Mouse (Mus musculus) kidney, adult 9 months (tissue): Measurements from ENCODE around the gene Rassf1.
"Not testable (repeated sequence)": the region's sequence is repeated elsewhere in the genome, so short reads cannot be mapped to it uniquely, and the experiment has no call there.

ENCODE experiments used
- DNase-seq: peaks from one replicate; pipeline ENCODE4 v3.0.0; 2022

Gene Rassf1

DNA sequence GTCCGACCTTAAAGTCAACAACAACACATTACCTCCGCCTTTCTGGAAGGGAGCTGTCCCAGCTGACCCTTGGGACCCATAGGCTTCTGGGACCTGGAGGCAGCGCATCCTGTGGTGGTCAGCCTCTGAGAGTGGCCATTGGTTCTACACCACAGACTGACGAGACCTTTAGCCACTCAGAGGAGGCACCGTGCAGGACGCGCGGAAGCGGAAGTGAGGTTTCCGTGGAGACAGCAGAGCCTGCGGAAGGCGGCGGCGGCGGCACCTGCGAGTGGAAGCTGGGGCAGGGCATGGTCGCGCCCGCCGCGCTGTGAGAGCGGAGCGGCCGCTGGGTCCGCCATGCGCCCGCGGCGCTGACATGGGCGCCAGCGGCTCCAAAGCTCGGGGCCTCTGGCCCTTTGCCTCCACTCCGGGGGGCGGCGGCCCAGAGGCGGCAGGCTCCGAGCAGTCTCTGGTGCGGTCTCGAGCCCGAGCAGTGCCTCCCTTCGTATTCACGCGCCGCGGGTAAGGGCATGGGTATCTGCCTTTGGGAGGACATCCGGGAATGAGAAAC is 11.8 kb downstream of the Rassf1 start, which contains the start of gene Tusc2:
Gene Tusc2, plus strand, starts transcription at position 227 of the 553 bp plus-strand sequence.
- peak; percentile 98 for DNase-seq

DNA sequence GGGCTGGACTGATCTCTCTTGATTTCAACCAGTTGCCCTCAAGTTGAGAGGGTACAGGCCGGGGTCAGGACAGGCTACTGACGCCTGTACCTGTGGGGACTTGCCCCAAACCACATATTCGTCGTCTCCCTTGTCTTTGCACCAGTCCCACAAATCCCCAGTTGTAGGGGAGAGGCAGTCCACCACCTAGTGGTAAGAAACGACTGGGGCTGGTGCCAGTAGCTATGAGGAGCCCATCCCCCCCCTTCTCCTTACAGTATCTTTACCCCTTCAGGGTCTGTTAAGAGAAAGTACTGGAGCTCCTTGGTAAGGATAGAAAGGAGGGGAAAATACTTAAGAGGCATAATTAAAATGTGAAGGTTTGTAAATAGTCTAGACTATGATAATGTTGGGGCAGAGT is 14.2 kb downstream of the Rassf1 start:
- DNase-seq: not testable (repeated sequence)

DNA sequence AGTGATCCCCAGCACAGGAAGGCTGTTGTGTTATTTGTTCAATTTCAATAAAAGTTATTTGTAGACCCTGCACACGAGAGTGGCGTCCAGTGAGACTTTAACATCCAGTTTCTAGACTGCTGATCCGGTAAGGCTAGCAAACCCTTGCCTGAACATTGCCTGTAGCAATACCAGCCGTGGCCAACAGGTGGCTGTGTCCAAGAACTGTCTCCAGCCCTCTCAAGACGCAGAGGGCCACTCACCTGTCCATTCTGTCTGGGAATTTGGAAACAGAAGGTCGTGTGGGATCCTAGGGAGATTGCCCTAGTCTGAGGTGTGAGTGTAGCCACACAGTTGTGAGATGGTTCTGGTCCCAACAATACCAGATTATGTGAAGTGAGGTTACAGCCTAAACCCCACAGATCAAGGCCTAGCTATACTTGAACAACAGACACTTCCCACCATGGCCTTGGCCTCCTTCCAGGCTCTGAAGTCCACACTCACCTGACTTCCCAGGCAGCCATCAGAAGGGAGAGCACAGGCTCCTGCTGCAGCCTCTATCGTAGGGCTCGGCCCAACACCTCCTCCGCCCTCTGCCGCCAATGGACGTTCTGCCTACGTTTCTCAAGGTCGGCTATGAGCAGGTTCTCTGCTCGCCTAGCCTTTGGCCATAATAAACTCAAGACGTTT is 14.8 kb downstream of the Rassf1 start:
- peak; percentile 95 for DNase-seq

DNA sequence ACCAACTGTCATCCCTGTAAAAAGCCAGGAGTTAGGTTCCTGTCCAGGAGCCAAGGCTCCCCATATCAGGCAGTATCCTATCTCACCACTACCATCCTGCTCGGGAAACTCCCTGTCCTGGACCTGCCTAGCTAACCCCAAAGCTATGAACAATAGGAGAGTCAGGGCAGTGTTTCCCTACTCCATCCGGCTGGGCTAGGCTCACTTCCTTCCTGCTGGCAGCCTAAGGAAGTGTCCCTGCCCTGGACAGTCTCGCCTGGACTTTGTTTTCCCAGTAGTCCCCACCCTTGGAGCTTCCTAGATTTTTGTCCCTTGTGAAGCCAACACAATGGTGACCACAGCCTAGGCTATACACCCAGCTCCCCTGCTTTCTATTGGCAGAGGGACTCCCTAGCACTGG is 15.5 kb downstream of the Rassf1 start:
- DNase-seq: peak; percentile 78

DNA sequence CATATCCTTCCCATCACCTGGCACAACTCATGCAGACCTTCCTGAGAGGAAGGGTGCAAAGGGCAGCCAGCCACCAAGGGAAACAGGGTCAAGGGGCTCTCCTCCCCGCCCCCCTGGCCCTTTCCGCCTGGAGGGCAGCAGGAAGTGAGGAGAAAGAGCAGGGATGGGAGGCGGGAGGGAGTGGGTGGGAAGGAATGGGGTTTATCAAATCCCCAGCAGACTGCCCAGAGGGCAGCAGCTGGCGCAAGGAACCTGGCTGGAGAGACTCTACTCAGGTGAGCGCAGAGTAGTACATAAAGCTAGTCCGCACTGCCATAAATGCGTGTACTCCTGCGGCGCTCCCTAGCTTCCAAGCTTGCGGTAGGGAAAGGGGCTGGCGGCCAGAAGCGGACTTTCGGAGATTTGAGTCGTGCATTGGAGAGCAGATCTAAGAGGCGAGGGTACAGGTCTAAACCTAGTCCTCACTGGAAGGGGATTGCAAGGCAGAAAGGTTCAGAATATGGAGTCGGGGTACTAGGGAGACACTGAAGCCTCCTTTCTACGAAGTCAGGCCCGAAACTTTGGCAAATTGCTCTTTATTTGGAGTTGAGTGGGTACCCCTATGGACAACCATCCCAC is 16.5 kb downstream of the Rassf1 start, which contains the start of gene Hyal2:
Gene Hyal2, plus strand, starts transcription at position 244 of the 618 bp plus-strand sequence.
- peak; percentile 93 for DNase-seq

DNA sequence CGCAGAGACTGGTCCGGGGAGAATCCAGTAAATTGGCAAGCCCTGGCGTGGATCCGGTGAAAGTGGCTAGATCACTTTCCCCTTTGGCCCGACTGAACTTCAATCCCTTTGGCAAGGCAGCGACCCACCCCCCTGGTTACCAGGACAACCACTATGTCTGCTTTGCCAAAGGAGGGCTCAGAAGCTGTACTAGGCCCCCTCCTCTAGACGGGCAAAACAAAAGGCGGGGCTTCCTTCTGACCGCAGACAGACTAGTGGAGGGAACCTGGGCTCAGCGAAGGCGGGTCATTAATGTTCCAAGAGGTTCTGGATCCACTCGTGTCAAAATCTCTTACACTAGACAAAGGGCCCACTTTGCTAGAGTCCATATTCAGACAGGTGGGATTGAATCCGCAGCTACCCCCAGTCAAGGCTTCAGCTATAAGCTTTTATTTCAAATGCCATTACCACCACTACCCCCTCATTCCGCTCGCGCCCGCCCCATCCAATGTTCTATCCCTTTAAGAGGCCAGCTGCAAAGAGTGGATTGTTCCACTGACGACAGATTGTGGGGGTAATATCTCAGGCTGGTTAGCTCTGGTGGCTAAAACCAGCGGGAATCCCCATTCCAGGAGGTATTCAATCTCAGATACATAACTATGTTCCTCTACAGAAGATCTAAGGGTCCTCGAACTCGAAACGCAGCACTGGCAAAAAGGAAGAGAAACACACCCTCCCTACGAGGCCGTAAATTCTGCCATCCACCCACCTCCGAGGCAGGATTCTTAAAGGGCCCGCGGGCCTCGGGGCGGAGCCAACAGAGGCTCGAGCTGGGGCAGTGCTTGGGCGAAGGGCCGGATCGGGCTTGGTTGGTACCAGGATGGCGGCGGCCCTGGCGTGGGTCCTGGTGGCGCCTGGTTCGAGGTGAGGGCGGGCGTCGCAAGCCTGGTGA is 17.2 kb downstream of the Rassf1 start:
- peak; percentile 94 for DNase-seq

DNA sequence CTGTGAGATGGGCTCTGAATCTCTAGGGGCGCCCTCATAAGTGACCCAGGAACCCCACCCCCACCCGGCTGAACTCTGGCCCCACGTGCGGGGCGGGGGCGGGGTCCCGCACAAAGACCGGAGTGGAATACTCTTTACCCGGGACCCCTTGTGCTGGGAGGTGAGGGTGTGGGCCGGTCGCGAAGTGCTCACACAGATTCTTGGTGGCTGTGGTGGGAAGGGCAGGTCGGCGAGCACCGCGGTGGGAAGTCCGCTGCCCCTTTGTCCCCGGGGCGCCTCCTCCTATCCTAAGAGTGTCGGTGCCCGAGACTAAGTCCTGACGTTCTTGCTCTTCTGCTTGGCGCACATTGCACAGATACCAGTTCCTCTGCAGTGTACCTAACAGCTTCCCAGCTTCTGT is 17.9 kb downstream of the Rassf1 start:
- DNase-seq: no peak

DNA sequence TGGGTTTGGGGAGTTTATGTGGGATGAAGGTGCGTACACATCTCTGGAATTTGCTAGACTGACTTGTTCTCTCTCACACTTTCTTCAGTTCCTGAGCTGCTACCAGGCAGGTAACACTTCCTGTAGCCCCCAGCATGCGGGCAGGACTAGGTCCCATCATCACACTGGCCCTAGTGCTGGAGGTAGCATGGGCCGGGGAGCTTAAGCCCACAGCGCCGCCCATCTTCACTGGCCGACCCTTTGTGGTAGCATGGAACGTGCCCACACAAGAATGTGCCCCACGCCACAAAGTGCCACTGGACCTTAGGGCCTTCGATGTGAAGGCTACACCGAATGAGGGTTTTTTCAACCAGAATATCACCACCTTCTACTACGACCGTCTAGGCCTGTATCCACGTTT is 18.7 kb downstream of the Rassf1 start:
- DNase-seq: no peak

DNA sequence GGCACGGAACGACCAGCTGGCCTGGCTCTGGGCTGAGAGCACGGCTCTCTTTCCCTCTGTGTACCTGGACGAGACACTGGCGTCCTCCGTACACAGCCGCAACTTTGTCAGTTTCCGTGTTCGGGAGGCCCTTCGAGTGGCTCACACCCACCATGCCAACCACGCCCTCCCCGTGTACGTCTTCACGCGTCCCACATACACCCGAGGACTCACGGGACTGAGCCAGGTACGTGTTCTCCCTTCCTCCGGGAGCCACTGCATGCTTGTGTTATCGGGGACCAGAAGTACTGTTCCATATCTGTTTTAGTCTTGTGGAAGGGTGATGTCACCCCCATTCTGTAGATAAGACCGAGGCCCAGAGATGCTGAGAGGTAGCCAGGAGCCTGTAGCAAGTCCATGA is 19.5 kb downstream of the Rassf1 start:
- no peak for DNase-seq

DNA sequence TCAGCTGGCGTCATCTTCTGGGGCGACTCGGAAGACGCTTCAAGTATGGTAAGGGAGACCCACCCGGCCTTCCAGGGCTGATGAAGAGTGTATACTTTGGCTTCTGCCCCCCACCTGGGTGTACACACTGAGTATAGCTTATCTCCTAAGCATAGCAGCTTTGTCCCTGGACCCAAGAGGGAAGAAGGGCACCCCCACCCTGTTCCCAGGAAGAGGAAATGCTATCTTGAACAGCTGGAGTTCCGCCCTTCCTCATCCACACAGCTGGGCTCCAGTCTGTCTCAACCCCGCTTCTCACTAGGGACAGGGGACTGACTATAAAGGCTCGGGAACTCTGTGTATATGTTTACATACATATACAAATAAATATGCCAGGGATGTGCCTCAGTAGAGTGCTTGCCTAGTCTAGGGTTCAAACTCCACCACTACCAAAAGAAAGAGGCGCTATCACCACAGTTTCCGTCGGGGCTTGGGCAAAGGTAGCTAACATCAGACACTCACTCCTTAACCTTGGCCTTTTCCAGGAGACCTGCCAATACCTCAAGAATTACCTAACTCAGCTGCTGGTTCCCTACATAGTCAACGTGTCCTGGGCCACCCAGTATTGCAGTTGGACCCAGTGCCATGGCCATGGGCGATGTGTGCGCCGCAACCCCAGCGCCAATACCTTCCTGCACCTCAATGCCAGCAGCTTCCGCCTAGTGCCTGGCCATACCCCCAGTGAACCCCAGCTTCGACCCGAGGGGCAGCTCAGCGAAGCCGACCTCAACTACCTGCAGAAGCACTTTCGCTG is 20.4 kb downstream of the Rassf1 start:
- DNase-seq: peak; percentile 71

DNA sequence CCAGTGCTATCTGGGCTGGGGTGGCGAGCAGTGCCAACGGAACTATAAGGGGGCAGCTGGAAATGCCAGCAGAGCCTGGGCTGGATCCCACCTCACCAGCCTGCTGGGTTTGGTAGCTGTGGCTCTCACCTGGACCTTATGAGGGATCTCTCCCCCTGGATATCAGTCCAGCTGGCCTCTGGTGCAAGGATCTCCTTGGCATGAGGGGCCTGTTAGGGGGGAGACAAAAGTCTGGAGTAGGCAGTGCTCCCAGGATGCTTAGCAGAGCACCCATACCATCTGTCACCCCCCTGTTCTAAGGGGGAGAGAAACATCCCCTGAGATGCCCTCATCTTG is 20.9 kb downstream of the Rassf1 start:
- no peak for DNase-seq

DNA sequence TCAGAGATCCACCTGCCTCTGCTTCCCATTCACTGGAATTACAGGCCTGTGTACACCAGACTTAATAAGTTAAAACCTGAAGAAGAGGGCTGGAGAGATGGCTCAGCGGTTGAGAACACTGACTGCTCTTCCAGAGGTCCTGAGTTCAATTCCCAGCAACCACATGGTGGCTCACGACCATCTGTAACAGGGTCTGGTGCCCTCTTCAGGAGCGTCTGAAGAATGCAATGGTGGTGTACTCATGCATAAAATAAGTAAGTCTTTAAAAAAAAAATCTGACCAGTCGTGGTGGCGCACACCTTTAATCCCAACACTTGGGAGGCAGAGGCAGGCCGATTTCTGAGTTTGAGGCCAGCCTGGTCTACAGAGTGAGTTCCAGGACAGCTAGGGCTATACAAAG is 22.4 kb downstream of the Rassf1 start:
- DNase-seq: not testable (repeated sequence)

DNA sequence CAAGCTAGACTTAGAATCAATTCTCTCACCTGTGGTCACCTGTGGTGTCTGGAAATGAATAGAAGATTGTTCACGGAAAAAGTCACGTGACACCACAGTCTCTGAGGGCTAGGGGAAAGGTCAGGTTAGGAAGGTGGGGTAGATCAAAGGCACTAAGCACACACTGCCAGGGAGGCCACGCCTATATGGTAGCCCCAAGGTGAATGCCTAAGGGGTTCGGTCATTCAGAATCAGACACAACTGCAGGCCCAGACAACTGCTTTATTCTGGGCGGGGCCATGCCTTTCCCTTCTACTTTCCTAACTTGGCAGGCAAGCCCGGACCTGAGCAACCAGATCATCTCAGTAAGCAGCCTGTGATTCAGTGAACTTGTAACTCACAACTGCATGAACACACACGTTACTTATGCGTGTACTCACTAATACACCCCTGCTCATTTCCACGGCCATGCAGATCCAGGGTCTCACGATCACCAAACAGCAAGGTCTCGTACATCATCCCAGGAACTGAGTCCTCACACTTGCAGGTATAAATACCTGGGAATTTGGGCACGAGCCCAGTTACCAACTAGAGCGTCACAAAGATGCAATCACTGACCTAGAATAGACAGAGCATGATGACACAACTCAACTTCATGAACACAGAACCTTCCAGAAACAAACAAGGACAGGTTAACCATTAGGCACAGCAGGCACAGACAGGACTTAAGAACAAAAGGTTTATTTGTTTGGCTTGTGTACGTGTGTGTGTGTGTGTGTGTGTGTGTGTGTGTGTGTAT is 24.4 kb downstream of the Rassf1 start:
- peak; percentile 70 for DNase-seq

DNA sequence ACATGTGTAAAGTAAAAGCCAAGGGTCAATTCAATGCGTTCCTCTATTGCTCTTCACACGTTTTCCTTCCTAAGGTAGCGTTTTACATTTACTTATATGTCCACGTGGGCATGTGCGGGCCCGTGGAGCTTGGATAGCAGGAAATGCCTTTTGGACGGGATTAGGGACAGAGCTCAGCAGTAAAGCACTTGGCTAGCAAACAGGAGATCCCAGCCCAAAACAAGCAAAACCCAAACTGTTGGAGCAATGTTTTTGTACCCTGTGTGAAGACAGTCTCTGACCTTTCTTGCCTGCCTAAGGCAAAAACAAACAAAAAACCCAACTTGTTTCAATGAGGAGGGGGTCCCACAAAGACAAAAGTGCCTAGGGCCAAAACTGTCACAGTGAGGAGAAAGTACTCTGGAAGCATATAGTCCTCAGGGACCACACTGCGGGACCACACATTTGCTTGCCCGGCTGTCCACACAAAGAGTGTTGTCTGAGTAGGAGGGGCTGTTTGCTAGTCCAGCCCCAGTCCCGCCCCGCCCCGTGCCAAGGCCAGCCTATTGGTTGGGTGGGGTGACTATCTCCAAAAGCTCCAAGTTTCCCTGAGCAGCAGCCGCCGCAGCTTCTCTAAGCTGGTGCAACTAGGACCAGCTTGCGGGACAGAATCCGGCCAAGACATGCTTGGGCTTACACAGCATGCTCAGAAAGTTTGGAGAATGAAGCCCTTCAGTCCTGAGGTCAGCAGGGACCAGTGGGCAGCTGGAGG is 25.2 kb downstream of the Rassf1 start, which contains the start of gene Hyal1:
Gene Hyal1, plus strand, starts transcription at position 571 of the 751 bp plus-strand sequence.
- DNase-seq: peak; percentile 86

DNA sequence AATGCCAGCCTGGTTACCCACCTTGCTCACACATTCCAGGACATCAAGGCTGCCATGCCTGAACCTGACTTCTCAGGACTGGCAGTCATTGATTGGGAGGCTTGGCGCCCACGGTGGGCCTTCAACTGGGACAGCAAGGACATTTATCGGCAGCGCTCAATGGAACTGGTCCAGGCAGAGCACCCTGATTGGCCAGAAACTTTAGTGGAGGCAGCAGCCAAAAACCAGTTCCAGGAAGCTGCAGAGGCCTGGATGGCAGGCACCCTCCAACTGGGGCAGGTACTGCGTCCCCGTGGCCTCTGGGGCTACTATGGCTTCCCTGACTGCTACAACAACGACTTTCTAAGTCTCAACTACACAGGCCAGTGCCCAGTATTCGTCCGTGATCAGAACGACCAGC is 26.5 kb downstream of the Rassf1 start:
- no peak for DNase-seq

DNA sequence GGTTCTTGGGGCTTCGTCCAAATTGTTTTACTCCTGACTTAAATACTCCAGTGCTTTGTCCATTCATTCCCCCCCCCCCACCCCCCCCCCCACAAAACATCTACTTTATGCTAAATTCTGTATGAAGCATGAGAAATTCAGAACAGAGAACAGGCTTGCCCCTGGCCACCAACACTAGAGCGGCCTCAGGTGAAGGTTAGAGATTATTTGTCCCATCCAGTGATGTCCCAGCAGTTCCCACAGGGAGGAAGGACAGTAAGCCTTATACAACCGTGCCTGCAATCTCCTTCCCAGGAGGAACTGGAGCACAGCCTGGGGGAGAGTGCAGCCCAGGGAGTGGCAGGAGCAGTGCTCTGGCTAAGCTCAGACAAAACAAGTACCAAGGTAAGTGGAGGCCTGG is 27.2 kb downstream of the Rassf1 start, which contains the start of gene Naa80:
Gene Naa80, plus strand, starts transcription at position 301 of the 400 bp plus-strand sequence.
- no peak for DNase-seq

DNA sequence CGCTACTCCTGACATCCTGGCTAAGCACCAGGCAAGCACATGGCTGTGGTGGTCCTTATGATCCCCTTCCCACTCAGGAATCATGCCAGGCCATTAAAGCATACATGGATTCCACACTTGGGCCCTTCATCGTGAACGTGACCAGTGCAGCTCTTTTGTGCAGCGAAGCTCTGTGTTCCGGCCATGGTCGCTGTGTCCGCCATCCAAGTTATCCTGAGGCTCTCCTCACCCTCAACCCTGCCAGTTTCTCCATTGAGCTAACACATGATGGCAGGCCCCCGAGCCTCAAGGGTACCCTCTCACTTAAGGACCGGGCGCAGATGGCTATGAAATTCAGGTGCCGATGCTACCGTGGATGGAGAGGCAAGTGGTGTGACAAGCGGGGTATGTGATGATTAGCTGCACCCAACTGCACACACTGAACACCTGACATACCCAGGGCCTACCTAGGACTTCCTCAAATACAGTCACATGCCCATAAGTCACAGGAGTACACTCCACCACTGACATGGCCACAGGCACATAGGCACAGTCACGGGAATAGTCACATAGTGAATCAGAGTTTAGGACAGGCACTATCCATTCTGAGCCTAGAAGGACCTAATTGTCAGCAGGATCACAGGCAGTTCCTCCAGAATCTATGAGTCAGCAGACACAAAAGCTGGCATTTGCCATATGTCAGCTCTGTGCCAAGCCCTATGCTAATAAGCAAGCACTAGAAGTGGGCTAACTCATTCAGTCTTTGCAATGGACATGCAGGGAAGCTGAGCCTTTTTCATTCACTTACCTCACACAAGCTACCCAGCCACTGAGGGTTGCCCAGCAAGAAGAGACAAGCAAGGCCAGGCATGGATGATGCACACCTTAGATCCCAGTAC is 27.9 kb downstream of the Rassf1 start:
- no peak for DNase-seq

DNA sequence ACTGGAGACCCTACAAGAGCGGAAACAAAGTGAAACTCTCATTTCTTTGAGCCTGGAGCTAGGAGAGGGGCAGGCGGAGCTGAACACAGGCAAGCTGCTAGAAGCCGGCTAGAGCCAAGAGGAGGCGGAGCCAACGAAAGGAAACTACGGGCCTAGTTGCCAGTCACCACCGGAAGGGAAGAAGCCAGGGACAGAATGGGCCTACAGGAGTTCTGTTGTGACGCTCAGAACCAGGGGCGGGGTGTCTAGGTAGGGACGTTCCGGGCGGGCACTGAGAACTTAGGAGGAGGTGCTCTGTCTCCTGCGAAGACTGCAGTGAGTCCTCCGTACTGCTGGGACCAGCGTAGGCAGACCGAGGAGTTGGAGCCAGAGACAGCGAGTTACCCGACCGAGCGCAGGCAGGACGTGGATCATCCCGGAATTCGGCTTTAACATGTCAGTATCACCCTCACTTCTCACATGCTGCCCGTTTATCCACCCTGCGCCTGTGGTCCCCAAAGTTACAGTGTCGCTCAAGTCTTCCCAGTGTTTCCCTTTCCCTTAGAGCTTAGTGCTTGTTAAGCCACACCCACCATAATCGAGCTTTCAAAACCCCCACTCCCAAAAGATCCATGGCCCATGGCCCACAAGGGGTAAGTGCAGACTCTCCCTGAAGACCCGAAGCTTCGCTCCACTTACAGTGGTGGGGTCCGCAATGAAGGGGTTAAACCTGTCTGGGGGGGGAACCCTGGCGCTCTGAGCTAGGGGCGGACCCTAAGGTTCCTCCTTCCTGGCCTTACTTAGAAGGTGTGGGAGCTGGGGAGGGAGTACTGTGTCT is 29.4 kb downstream of the Rassf1 start, which contains the start of gene Hyal3:
Gene Hyal3, plus strand, starts transcription at position 318 of the 817 bp plus-strand sequence.
- peak; percentile 97 for DNase-seq

DNA sequence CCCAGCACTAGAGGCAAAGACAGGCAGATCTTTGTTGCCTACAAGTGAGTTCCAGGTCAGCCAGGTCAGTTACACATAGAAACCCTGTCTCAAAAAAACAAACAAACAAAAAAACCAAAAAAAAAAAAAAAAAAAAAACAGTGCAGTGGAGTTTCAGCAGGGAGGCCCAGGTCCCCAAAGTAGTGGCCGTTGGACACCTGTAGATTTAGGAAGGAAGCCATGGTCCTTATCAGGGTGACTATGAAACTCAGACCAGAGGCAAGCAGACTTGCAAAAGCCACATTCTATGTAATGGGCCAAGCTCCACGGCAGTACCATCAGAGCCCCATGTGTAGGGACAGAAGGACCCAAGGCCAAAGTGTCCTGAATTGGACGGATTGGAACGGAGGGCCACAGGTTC is 30.2 kb downstream of the Rassf1 start:
- no peak for DNase-seq
